Mouse (Mus musculus) liver, adult 2 months (tissue): Measurements from ENCODE around the gene Asb18.

Experiments
- CTCF ChIP-seq: fragments of 200-500 bp; IDR thresholded peaks from 2 replicates; pipeline ENCODE4 v1.5.1; 2011; ENCODE audit warnings: low read depth, low read length, control low read depth
- POLR2A ChIP-seq: fragments of 200-500 bp; IDR thresholded peaks from 2 replicates; pipeline ENCODE4 v1.6.1; 2011; ENCODE audit warnings: low read length, control low read depth; ENCODE audit not compliant: insufficient read depth; ENCODE audit errors: extremely low read depth

- TF ChIP-seq CTCF (no peak), POLR2A (no peak)
These were observed 51.2 kb downstream of the Asb18 start for GRCm38 (mm10) chr1:89963296-89963695.
